Mouse (Mus musculus): ENCODE results near the gene D630045J12Rik. TPM values are rescaled to one million over a fixed set of nuclear protein-coding genes. Genes with fewer than 3 reads are reported as not detected.

D630045J12Rik gene
- polyA plus RNA-seq, 1 experiment, result 0.35 TPM

DNA sequence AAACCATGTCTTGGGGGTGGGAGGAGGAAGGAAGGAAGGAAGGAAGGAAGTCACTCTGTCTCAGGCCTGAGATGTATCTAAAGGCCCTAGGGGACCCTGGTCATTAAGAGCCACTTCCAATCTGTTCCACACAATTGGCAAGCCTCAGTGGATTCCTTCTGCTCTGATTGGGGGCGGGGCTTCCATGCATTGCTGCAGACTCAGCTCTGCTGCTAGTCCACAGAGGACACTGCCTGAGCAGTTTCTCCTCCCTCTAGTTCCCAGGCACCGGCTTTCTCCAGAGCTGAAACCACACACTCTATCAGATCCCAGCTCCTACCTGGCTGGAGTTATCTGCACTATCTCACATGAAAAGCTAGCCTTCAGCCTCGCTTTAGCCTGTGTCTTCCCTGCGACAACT is 21.8 kb downstream of the D630045J12Rik start:
- no peak overlapping the region for H3K4me3 ChIP-seq (ENCODE audit: low read depth, low read length)
- H3K4me1 ChIP-seq (ENCODE audit: control insufficient read depth, insufficient read depth, insufficient read length, low read length), result no peaks in the 10 kb centered on the region
- no peak overlapping the region for H3K27ac ChIP-seq (ENCODE audit: insufficient read depth, low read depth, low read length)
- H3K27me3 ChIP-seq (ENCODE audit: control insufficient read depth, insufficient read depth, low read length), result no peaks in the 10 kb centered on the region
- no peaks in the 10 kb centered on the region for H3K36me3 ChIP-seq (ENCODE audit: control insufficient read depth, insufficient read depth, low read length)
- 58% methylated on average over 4 of the region's 4 CpGs for whole genome bisulfite sequencing
- TF ChIP-seq POLR2A (IDR thresholded peaks at IDR 0.05; ENCODE audit: low read depth, low read length), result no peak
- no peak for TF ChIP-seq CTCF (IDR thresholded peaks at IDR 0.05; ENCODE audit: extremely low read depth, insufficient read length, insufficient replicate concordance, low read depth, low read length)

- 75% methylated on average over 1 of the region's 1 CpGs for WGBS
- TF ChIP-seq CTCF (IDR thresholded peaks at IDR 0.05; ENCODE audit: extremely low read depth, insufficient read length, insufficient replicate concordance, low read depth, low read length) (no peak), POLR2A (IDR thresholded peaks at IDR 0.05; ENCODE audit: low read depth, low read length) (no peak)
These were observed 29.7 kb downstream of the D630045J12Rik start for GRCm38 (mm10) chr6:38224079-38224478.

DNA sequence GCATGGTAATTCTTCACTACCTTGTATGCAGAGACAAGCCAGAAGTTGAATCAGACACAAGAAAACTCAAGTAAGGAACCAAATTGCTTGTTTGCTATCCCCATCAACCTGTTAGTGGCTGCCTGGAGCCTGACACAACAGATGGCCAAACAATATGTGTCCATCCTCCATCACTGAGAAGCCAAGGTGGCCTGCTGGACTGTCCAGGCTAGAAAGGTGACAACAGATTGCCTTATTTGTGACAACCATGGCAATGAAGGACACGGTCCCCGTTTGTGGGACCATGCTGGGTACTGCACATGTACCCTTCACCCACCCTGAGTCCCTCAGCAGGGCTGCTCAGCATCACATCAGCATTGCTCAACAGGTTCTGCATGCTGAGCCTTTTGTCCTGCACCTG is 34.5 kb downstream of the D630045J12Rik start:
- no peak for TF ChIP-seq CTCF (IDR thresholded peaks at IDR 0.05; ENCODE audit: extremely low read depth, insufficient read length, insufficient replicate concordance, low read depth, low read length)
- TF ChIP-seq POLR2A (IDR thresholded peaks at IDR 0.05; ENCODE audit: low read depth, low read length), result no peak
- Histone ChIP-seq H3K4me3 (ENCODE audit: low read depth, low read length) (no peak overlapping the region), H3K36me3 (ENCODE audit: control insufficient read depth, insufficient read depth, low read length) (no peaks in the 10 kb centered on the region), H3K27me3 (ENCODE audit: control insufficient read depth, insufficient read depth, low read length) (no peaks in the 10 kb centered on the region), H3K27ac (ENCODE audit: insufficient read depth, low read depth, low read length) (no peak overlapping the region), H3K4me1 (ENCODE audit: control insufficient read depth, insufficient read depth, insufficient read length, low read length) (no peaks in the 10 kb centered on the region)
- 95% methylated on average over 2 of the region's 2 CpGs for WGBS

More at GRCm38 (mm10) chr6:38224079-38224478, 29.7 kb downstream of the D630045J12Rik start:
- H3K36me3 ChIP-seq (ENCODE audit: control insufficient read depth, insufficient read depth, low read length), result no peaks in the 10 kb centered on the region
- no peaks in the 10 kb centered on the region for H3K27me3 ChIP-seq (ENCODE audit: control insufficient read depth, insufficient read depth, low read length)
- H3K4me1 ChIP-seq (ENCODE audit: control insufficient read depth, insufficient read depth, insufficient read length, low read length), result no peaks in the 10 kb centered on the region
- no peak overlapping the region for H3K4me3 ChIP-seq (ENCODE audit: low read depth, low read length)
- no peak overlapping the region for H3K27ac ChIP-seq (ENCODE audit: insufficient read depth, low read depth, low read length)

DNA sequence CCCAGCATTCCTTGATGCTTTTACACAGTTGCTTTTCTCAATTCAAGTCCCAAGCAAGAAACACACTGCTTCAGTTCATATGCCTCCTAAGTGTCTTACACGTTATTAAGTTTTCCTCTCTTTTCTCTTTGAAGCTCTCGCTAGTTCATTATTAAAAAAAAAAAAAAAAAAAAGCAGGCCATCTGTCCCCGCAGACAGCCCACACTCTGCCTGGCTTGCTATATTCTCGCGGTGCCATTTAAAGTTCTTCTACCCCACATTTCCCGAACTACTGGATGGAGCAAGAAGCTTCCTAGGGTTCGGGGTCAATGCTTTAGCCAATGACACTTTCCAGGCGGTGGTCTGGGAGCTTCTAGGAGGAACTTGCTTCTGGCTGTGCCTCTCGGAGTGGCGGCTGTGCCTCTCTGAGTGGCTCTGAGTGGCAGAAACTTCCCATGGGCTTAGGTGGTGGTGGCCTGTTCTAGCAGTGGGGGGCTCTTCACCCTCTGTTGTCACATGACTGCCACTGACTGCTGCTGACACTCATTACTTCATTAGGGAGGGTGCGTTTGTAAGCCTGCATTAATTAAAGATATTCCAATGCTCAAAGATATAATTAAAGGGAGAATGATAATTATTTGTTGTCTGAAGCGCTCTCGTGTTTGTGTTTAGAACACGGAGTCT is 38.2 kb downstream of the D630045J12Rik start:
- 86% methylated on average over 14 of the region's 14 CpGs for WGBS

GRCm38 (mm10) chr6:38207621-38208020 is 46.2 kb downstream of the D630045J12Rik start:
- 94% methylated on average over 2 of the region's 2 CpGs for WGBS
- H3K36me3 ChIP-seq (ENCODE audit: control insufficient read depth, insufficient read depth, low read length), result no peaks in the 10 kb centered on the region
- H3K4me3 ChIP-seq (ENCODE audit: low read depth, low read length), result no peak overlapping the region
- no peak overlapping the region for H3K27ac ChIP-seq (ENCODE audit: insufficient read depth, low read depth, low read length)
- H3K4me1 ChIP-seq (ENCODE audit: control insufficient read depth, insufficient read depth, insufficient read length, low read length), result no peaks in the 10 kb centered on the region
- TF ChIP-seq CTCF (IDR thresholded peaks at IDR 0.05; ENCODE audit: extremely low read depth, insufficient read length, insufficient replicate concordance, low read depth, low read length) (no peak), POLR2A (IDR thresholded peaks at IDR 0.05; ENCODE audit: low read depth, low read length) (no peak)
- H3K27me3 ChIP-seq (ENCODE audit: control insufficient read depth, insufficient read depth, low read length), result no peaks in the 10 kb centered on the region

More for the DNA sequence above, 38.2 kb downstream of the D630045J12Rik start:
- TF ChIP-seq CTCF (IDR thresholded peaks at IDR 0.05; ENCODE audit: extremely low read depth, insufficient read length, insufficient replicate concordance, low read depth, low read length) (no peak), POLR2A (IDR thresholded peaks at IDR 0.05; ENCODE audit: low read depth, low read length) (no peak)
- H3K27me3 ChIP-seq (ENCODE audit: control insufficient read depth, insufficient read depth, low read length), result no peaks in the 10 kb centered on the region
- no peak overlapping the region for H3K27ac ChIP-seq (ENCODE audit: insufficient read depth, low read depth, low read length)
- H3K4me3 ChIP-seq (ENCODE audit: low read depth, low read length), result no peak overlapping the region
- no peaks in the 10 kb centered on the region for H3K4me1 ChIP-seq (ENCODE audit: control insufficient read depth, insufficient read depth, insufficient read length, low read length)
- no peaks in the 10 kb centered on the region for H3K36me3 ChIP-seq (ENCODE audit: control insufficient read depth, insufficient read depth, low read length)

DNA sequence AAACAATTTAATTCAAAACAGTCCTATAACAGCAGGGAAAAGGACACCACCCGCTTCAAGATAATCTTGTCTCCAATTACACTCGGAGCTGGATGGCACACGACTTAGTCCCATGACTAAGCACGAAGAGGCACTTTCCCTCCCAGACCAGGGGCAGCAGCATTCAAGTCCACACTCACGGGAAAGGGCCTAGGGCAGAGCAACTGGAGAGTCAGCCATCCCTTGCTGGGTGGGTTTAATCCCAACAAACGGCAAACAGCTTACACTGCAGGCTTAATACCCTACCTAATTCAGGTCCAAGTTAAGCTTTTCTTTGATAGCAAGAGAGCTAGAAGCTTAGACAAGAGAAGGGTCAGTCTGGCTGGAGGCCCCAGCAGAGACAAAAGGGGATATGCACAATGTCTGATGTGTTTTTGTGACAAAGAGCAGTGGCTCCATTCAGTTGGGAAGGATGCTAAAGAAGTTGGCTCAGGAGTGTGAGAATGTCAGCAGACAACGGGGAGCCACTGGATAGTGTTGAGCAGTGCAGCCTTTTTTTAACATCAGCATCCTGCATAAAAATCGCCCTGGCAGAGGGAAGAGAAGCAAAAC is 46.8 kb downstream of the D630045J12Rik start:
- TF ChIP-seq POLR2A (IDR thresholded peaks at IDR 0.05; ENCODE audit: low read depth, low read length), result no peak
- TF ChIP-seq CTCF (IDR thresholded peaks at IDR 0.05; ENCODE audit: extremely low read depth, insufficient read length, insufficient replicate concordance, low read depth, low read length), result no peak
- 58% methylated on average over 8 of the region's 8 CpGs for WGBS

DNA sequence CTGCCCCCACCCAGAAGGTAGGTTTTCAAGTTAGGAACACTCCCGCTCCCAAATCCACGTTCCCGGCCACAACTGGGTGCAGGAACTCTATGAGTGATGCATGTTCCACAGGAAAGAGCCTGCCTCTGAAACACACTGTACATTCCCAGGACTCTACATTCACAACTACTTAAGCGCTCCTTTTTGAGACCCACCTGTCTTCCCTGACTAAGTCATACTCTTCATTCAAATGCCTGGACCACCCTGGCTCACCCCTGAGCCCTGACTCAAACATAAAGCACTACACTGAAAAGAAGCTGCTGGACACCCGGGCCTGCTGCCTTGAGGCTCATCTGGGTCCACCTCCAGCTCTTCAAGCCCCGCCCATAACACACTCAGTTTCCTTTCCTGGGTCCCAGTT is 48.4 kb downstream of the D630045J12Rik start:
- Histone ChIP-seq H3K4me3 (ENCODE audit: low read depth, low read length) (no peak overlapping the region), H3K27me3 (ENCODE audit: control insufficient read depth, insufficient read depth, low read length) (no peaks in the 10 kb centered on the region), H3K36me3 (ENCODE audit: control insufficient read depth, insufficient read depth, low read length) (no peaks in the 10 kb centered on the region), H3K4me1 (ENCODE audit: control insufficient read depth, insufficient read depth, insufficient read length, low read length) (no peaks in the 10 kb centered on the region), H3K27ac (ENCODE audit: insufficient read depth, low read depth, low read length) (no peak overlapping the region)
- WGBS, result 55% methylated on average over 6 of the region's 6 CpGs
- no peak for TF ChIP-seq POLR2A (IDR thresholded peaks at IDR 0.05; ENCODE audit: low read depth, low read length)

More for the DNA sequence above, 46.8 kb downstream of the D630045J12Rik start:
- H3K27me3 ChIP-seq (ENCODE audit: control insufficient read depth, insufficient read depth, low read length), result no peaks in the 10 kb centered on the region
- H3K27ac ChIP-seq (ENCODE audit: insufficient read depth, low read depth, low read length), result no peak overlapping the region
- H3K36me3 ChIP-seq (ENCODE audit: control insufficient read depth, insufficient read depth, low read length), result no peaks in the 10 kb centered on the region
- no peak overlapping the region for H3K4me3 ChIP-seq (ENCODE audit: low read depth, low read length)
- H3K4me1 ChIP-seq (ENCODE audit: control insufficient read depth, insufficient read depth, insufficient read length, low read length), result no peaks in the 10 kb centered on the region

Measured in small intestine, adult 2 months (tissue).